Mouse (Mus musculus) midbrain, embryonic 16.5 days (tissue): ENCODE data around the gene Cul4a. TPM values are rescaled to one million over a fixed set of nuclear protein-coding genes. Genes with fewer than 3 reads are reported as not detected.

Experiments used
- ATAC-seq: fragments of 200-750 bp; cut with Nextera tagmentation; 2 replicates; pipeline ENCODE4 v1.8.0; 2017; ENCODE audit warnings: moderate TSS enrichment
- H3K27ac ChIP-seq: fragments of 300-500 bp; sonication (generic); 2 replicates; pipeline ENCODE4 v1.5.1; 2014; ENCODE audit warnings: mild to moderate bottlenecking, low read length, mixed read lengths
- H3K27me3 ChIP-seq: fragments of 300-500 bp; sonication (generic); 2 replicates; pipeline ENCODE4 v1.6.1; 2014; ENCODE audit warnings: low read depth, low read length, mixed read lengths; ENCODE audit not compliant: control insufficient read depth, insufficient read depth
- H3K36me3 ChIP-seq: fragments of 300-500 bp; sonication (generic); 2 replicates; pipeline ENCODE4 v1.6.1; 2014; ENCODE audit warnings: mild to moderate bottlenecking, low read length, moderate library complexity, mixed read lengths; ENCODE audit not compliant: control insufficient read depth, insufficient read depth
- H3K4me1 ChIP-seq: fragments of 300-500 bp; sonication (generic); 2 replicates; pipeline ENCODE4 v1.6.1; 2014; ENCODE audit warnings: mild to moderate bottlenecking, low read length, mixed read lengths; ENCODE audit not compliant: control insufficient read depth, insufficient read depth
- H3K4me2 ChIP-seq: fragments of 300-500 bp; sonication (generic); 2 replicates; pipeline ENCODE4 v1.6.1; 2014; ENCODE audit warnings: mild to moderate bottlenecking, low read length, mixed read lengths
- H3K4me3 ChIP-seq: fragments of 300-500 bp; sonication (generic); 2 replicates; pipeline ENCODE4 v1.5.1; 2014; ENCODE audit warnings: low read depth, mild to moderate bottlenecking, low read length, moderate library complexity, mixed read lengths
- H3K9ac ChIP-seq: fragments of 300-500 bp; sonication (generic); 2 replicates; pipeline ENCODE4 v1.6.1; 2014; ENCODE audit warnings: low read depth, low read length, mixed read lengths
- H3K9me3 ChIP-seq: fragments of 300-500 bp; sonication (generic); replicated peaks from 2 replicates; pipeline ENCODE4 v1.6.1; 2014; ENCODE audit warnings: mild to moderate bottlenecking, low read length, mixed read lengths; ENCODE audit not compliant: control insufficient read depth, poor library complexity, severe bottlenecking
- WGBS: fragments of 180-500 bp; shearing (Covaris S2); extraction: QIAGEN DNeasy Blood & Tissue Kit; methylation state at CpG from one replicate; pipeline ENCODE4 v1.1.7; 2014; 5-methylcytosine and 5-hydroxymethylcytosine counted together
- polyA plus RNA-seq: library from polyadenylated mRNA; unstranded; fragments of >200 nt; fragmentation: Nextera tagmentation; extraction: Ambion mirVana; gene quantifications from 2 replicates; pipeline ENCODE4 v1.2.1, GENCODE M21; 2015

Cul4a gene
- polyA plus RNA-seq, 1 experiment from 2014 or later, result 72.9 TPM

GRCm38 (mm10) chr8:13150929-13151328 is 45.5 kb downstream of the Cul4a start:
- ATAC-seq, result no peak
- WGBS, result 72% methylated on average over 2 of the region's 2 CpGs
- Histone ChIP-seq H3K9ac (no peak overlapping the region), H3K27me3 (no peaks in the 10 kb centered on the region), H3K4me2 (no peak overlapping the region), H3K4me1 (no peaks in the 10 kb centered on the region), H3K4me3 (no peak overlapping the region), H3K9me3 (no peaks in the 10 kb centered on the region), H3K36me3 (peaks cover 22% of the 10 kb centered on the region), H3K27ac (no peak overlapping the region)

DNA sequence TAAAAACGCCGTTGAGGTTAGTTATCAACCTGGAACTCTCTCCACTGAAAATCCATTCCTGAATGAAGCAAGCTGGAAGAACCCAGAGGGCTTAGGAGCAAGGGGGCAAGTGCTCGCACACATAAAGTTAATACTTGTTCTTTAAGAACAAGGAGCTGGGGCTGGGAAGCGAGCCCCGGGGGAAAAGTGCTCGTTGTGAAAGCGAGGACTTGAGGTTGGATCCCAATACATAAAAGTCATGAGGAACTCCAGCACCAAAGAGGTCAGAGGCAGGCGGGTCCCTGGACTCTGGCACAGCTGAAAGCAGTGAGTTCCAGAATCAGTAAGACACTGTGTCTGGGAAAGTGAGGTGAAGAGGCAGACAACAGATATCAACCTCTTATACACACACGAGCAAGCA is 48.7 kb downstream of the Cul4a start:
- ATAC-seq, result no peak
- peaks cover 3% of the 10 kb centered on the region; the same call in 1 of the 2 replicates for H3K4me1 ChIP-seq
- no peak overlapping the region for H3K9ac ChIP-seq
- H3K4me3 ChIP-seq, result no peak overlapping the region
- peaks cover 6% of the 10 kb centered on the region for H3K36me3 ChIP-seq
- no peaks in the 10 kb centered on the region for H3K9me3 ChIP-seq
- H3K4me2 ChIP-seq, result no peak overlapping the region
- no peaks in the 10 kb centered on the region for H3K27me3 ChIP-seq
- no peak overlapping the region for H3K27ac ChIP-seq
- WGBS, result 83% methylated on average over 9 of the region's 9 CpGs

DNA sequence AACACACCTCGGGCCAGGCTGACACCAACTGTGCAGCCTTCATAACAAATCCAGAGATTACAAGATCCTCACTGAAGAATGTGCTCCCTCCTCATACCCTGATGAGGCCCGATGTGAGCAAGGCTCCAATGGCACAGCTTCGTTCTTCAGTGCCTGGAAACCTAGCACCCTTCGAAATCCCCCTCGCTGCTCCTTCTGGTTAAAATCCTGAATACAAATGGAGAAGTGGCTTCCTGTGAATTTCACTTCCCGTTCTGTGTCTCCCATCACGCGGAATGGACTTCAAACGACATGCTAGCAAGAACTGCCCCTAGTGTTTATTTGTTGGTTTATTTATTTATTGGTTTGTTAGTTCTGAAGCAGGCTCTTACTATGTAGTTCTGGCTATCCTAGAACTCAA is 49.9 kb downstream of the Cul4a start:
- Histone ChIP-seq H3K9me3 (no peaks in the 10 kb centered on the region), H3K36me3 (0 out of 2 replicates have a peak, but pooled peaks cover 2% of the 10 kb centered on the region), H3K4me2 (no peak overlapping the region), H3K4me3 (no peak overlapping the region), H3K27me3 (no peaks in the 10 kb centered on the region), H3K4me1 (peaks cover 9% of the 10 kb centered on the region), H3K9ac (no peak overlapping the region), H3K27ac (no peak overlapping the region)
- no peak for ATAC-seq
- WGBS, result 76% methylated on average over 9 of the region's 9 CpGs

DNA sequence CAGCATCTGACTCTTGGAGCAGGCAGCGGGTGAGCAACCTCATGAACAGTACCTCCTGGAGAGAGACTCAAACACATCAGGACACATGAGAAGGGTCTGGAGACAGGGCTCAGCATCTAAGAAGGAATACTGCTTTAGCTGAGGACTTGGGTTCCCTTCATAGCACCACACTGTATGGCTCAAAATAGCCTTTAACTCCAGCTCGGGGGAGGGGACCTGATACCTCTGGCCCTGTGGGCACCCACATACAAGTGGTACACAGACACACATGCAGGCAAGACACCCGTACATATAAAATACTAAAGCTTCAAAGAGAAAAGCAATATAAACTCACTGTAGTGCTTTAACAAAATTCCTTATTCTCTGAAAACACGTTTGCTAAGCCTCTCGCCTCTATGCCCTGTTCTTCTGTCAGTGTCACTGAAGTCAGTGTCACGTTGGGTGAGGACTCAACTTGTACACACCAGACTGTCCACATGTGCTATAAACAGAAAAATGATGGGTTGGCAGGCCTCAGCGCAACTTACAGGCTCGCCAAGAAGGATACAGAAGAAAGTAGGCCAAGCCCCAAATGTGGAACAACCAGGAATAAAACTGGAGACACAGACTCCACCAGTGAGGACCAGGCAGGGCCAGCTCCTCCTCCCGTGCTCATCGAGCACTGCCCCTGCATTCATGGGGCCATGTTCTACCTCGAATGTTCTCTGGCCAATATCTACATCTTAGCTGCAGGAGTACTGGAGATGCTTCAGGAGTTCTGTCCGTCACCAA is 51.1 kb downstream of the Cul4a start:
- ATAC-seq, result no peak
- Histone ChIP-seq H3K4me3 (no peak overlapping the region), H3K4me2 (no peak overlapping the region), H3K4me1 (peaks cover 20% of the 10 kb centered on the region), H3K27ac (no peak overlapping the region), H3K36me3 (no peaks in the 10 kb centered on the region), H3K9ac (no peak overlapping the region), H3K27me3 (no peaks in the 10 kb centered on the region), H3K9me3 (no peaks in the 10 kb centered on the region)
- WGBS, result 74% methylated on average over 12 of the region's 12 CpGs

DNA sequence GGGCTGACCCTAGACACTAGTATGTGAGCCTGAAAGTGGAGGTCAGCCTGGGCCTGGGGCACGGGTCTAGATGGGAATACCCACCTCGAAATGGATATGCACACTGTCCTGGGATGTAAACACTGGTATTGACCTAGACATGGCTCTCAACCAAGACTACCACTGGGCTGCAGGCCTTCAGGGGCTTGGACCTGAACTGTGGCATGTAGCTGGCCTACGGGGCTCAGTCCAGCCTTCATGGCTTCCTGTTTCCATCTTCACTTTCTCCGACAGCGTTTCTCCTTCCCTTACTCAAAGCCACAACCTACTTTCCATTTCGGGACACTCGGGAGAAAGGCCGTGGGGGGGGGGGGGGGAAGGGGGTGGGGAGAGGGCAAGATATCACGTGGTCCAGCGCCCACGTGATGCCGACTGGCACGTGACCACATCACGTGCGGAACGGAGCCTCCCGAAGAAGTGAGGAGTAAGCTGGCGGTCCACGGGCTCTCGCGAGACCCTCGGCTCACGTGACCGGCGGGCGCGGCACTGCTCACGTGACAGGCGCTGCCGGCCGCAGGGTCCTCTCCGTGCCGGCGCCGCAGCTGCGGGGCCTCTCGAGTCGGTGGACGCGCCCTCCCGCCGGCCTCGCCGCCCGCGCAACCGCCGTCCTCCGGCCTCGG is 53.4 kb downstream of the Cul4a start, which contains the start of gene Lamp1:
Lamp1 (plus strand) TSS at position 444 of the 659 bp plus-strand sequence.
- Histone ChIP-seq H3K9ac (peak within 1 kb of the TSS; percentile 97), H3K4me3 (peak within 1 kb of the TSS; percentile 100), H3K36me3 (no peaks in the 10 kb centered on the region), H3K9me3 (no peaks in the 10 kb centered on the region), H3K4me2 (peak within 1 kb of the TSS; percentile 88), H3K27me3 (no peaks in the 10 kb centered on the region), H3K4me1 (peaks cover 30% of the 10 kb centered on the region), H3K27ac (peak within 1 kb of the TSS; percentile 79)
- WGBS, result 1% methylated on average over 46 of the region's 50 CpGs
- ATAC-seq, result peak; percentile 96

DNA sequence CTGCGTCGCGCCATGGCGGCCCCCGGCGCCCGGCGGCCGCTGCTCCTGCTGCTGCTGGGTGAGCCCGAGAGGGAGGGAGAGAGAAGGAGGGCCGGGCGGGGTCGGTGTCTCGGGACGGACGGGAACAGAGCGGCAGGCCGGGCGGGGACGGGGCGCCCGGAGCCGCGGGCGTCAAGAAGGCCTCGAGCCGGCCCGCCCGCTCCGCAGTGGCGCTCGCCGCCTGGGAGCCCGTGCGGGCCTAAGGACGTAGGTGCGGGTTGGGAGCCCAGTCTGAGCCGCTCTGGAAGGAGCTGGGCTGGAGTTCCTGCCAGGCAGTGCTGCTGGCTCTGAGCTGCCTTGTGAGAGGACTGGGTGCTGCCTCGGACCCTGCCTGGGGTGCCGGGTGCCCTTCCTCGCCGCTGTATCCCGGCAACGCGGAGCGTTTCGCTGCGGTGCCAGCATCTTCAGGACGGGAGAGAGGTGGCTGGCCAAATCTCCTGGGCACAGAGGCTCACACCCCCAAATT is 54.0 kb downstream of the Cul4a start:
- Histone ChIP-seq H3K4me2 (peak overlapping the region; percentile 88), H3K36me3 (no peaks in the 10 kb centered on the region), H3K27ac (peak overlapping the region; percentile 76), H3K4me1 (peaks cover 30% of the 10 kb centered on the region), H3K9ac (peak overlapping the region; percentile 97), H3K9me3 (no peaks in the 10 kb centered on the region), H3K27me3 (no peaks in the 10 kb centered on the region), H3K4me3 (peak overlapping the region; percentile 100)
- ATAC-seq, result peak; percentile 76
- 1% methylated on average over 37 of the region's 49 CpGs for WGBS

DNA sequence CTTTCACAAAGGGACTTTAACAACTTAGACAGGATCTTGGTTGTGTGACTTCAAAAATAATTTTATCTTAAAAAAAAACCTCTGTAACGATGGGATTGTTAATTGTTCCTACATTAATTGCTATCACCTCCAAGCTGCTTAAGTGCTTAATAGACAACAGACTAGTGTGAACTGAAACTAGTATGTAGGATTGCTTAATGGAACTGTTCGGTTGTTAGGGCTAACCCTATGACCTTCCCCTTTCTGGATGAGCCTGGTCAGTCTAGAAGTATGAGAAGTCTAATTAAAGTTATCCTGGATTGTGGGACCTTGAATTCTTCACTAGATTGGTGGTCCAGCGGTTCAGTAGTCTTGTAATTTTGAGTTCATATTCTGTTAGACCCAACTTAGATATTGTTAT is 55.3 kb downstream of the Cul4a start:
- H3K9ac ChIP-seq, result peak overlapping the region; percentile 97
- H3K27ac ChIP-seq, result no peak overlapping the region
- H3K4me2 ChIP-seq, result peak overlapping the region; percentile 88
- no peaks in the 10 kb centered on the region for H3K9me3 ChIP-seq
- no peak for ATAC-seq
- H3K4me1 ChIP-seq, result peaks cover 30% of the 10 kb centered on the region
- no peaks in the 10 kb centered on the region for H3K36me3 ChIP-seq
- 87% methylated on average over 3 of the region's 3 CpGs for WGBS
- H3K27me3 ChIP-seq, result no peaks in the 10 kb centered on the region
- H3K4me3 ChIP-seq, result peak overlapping the region; percentile 100; the same call in 1 of the 2 replicates

DNA sequence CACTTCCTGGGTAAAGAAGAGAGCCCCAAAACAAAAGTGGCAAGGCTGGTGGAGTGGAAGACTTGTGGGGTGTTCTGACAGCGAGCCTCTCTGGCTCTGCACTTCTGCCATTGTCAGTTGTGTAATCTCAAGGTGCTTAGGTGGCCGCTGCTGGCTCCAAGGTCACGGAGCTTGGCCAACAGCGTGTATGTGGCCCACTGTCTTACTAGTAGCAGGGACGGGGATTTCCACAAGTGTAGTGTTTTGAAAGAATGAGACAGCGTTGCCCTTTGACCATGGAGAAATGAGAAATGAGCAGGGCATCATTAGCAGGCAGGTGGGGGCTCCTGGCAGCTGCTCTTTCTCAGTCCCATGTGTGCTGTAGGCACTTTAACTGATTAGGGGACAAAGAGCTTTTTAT is 56.7 kb downstream of the Cul4a start:
- ATAC-seq, result no peak

GRCm38 (mm10) chr8:13163563-13163962 is 58.1 kb downstream of the Cul4a start:
- Histone ChIP-seq H3K4me3 (no peak overlapping the region), H3K27me3 (no peaks in the 10 kb centered on the region), H3K4me2 (no peak overlapping the region), H3K36me3 (peaks cover 11% of the 10 kb centered on the region; the same call in 1 of the 2 replicates), H3K27ac (no peak overlapping the region), H3K4me1 (peaks cover 28% of the 10 kb centered on the region), H3K9me3 (no peaks in the 10 kb centered on the region), H3K9ac (no peak overlapping the region)
- 87% methylated on average over 1 of the region's 1 CpGs for WGBS
- no peak for ATAC-seq

More for the DNA sequence above, 56.7 kb downstream of the Cul4a start:
- H3K9ac ChIP-seq, result no peak overlapping the region
- H3K27ac ChIP-seq, result no peak overlapping the region
- H3K36me3 ChIP-seq, result peaks cover under 1% of the 10 kb centered on the region; the same call in 1 of the 2 replicates
- WGBS, result 72% methylated on average over 6 of the region's 6 CpGs
- no peaks in the 10 kb centered on the region for H3K9me3 ChIP-seq
- H3K4me1 ChIP-seq, result peaks cover 30% of the 10 kb centered on the region
- no peaks in the 10 kb centered on the region for H3K27me3 ChIP-seq
- H3K4me3 ChIP-seq, result no peak overlapping the region
- no peak overlapping the region for H3K4me2 ChIP-seq
